11 mouse cellular contexts compared by ENCODE assay signal in the genomic region with DNA sequence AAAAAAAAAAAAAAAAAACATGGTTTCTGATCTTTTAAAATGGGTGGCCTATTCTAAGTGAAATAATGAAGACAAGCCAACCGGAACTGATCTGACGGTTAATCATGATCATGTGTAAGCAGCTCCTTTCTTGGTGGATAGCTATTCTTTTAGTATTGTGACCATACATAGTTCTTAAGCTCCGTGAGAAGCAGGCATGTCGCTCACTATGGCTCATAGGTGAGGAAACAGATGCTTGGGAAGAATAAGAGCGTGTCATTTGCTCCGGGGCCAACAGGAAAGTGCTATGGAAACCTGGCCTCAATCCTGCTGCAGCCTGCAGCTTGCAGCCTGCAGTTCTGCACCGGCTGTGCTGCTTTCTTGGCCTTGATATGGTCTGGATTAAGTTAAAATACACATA. TPM values are rescaled to one million over a fixed set of nuclear protein-coding genes. Genes with fewer than 3 reads are reported as not detected.
A peak's percentile ranks its signal among the peaks of the same experiment; 100 is the strongest.
DNase-seq lines count a peak whose midpoint lies in the region; ATAC-seq lines count a peak whose summit lies in the region.
"Had no signal": no experiment of that assay in that cellular context is flagged by ENCODE, and none has a peak within 500 bp of the region (broad histone marks: within the 10 kb centered on the region; RNA-seq: fewer than 3 reads in every experiment).

No protein-coding gene starts in this region.

- H3K9ac ChIP-seq in kidney, embryonic 14.5 days (ENCODE audit: low read depth, low read length) = no peak overlapping the region
- H3K9ac ChIP-seq in forebrain, embryonic 13.5 days = no peak overlapping the region
- H3K9ac ChIP-seq: stomach, embryonic 15.5 days had no signal

- H3K27me3 ChIP-seq in kidney, embryonic 14.5 days (ENCODE audit: control insufficient read depth, insufficient read depth, low read length) = no peaks in the 10 kb centered on the region
- no peaks in the 10 kb centered on the region for H3K27me3 ChIP-seq in forebrain, embryonic 13.5 days
- H3K27me3 ChIP-seq: stomach, embryonic 15.5 days had no signal

- no peaks in the 10 kb centered on the region for H3K36me3 ChIP-seq in kidney, embryonic 14.5 days (ENCODE audit: control insufficient read depth, insufficient read depth, low read length)
- H3K36me3 ChIP-seq in forebrain, embryonic 13.5 days (ENCODE audit: poor library complexity, severe bottlenecking) = no peaks in the 10 kb centered on the region
- H3K36me3 ChIP-seq: stomach, embryonic 15.5 days had no signal

- H3K4me1 ChIP-seq in kidney, embryonic 14.5 days (ENCODE audit: control insufficient read depth, insufficient read depth, low read length) = peaks cover 9% of the 10 kb centered on the region; the same call in 1 of the 2 replicates
- peaks cover 22% of the 10 kb centered on the region; the same call in 1 of the 2 replicates for H3K4me1 ChIP-seq in forebrain, embryonic 13.5 days

- H3K27ac ChIP-seq in kidney, embryonic 14.5 days (ENCODE audit: low read depth, low read length) = no peak overlapping the region
- no peak overlapping the region for H3K27ac ChIP-seq in forebrain, embryonic 13.5 days

- H3K9me3 ChIP-seq in kidney, embryonic 14.5 days (ENCODE audit: control insufficient read depth, low read length) = no peaks in the 10 kb centered on the region
- H3K9me3 ChIP-seq in forebrain, embryonic 13.5 days (replicated peaks) = no peaks in the 10 kb centered on the region
- H3K9me3 ChIP-seq: stomach, embryonic 15.5 days had no signal

- DNase-seq in kidney, postnatal 10 days = peak; percentile 27
- DNase-seq in MN1 (ENCODE audit: low spot score) = peak; percentile 28
- DNase-seq in gastrocnemius, adult 8-10 months (ENCODE audit: low spot score in 2 of 2) = no peak
- DNase-seq in ovary, postnatal 14 days (ENCODE audit: low spot score) = no peak
- DNase-seq: kidney, adult 18-20 months; lung, postnatal 36 days had no signal

- no peak overlapping the region for H3K4me3 ChIP-seq in kidney, embryonic 14.5 days (ENCODE audit: low read length)
- no peak overlapping the region for H3K4me3 ChIP-seq in forebrain, embryonic 13.5 days
- H3K4me3 ChIP-seq: stomach, embryonic 15.5 days had no signal

- no peak for ATAC-seq in kidney, embryonic 14.5 days (ENCODE audit: low FRiP score, low TSS enrichment)
- ATAC-seq in CD4-positive, CD25-positive, alpha-beta regulatory T cell, adult 4 months = peak; percentile 16
- peak; percentile 78 for ATAC-seq in forebrain, embryonic 13.5 days
- ATAC-seq in monocyte, adult 5-6 weeks (replicated peaks; ENCODE audit: insufficient number of reproducible peaks, low FRiP score, low TSS enrichment, poor library complexity, severe bottlenecking) = no peak

- H3K4me2 ChIP-seq in kidney, embryonic 14.5 days (replicated peaks; ENCODE audit: low read depth, low read length) = no peak overlapping the region
- no peak overlapping the region for H3K4me2 ChIP-seq in forebrain, embryonic 13.5 days
- H3K4me2 ChIP-seq: stomach, embryonic 15.5 days had no signal

- WGBS in kidney, embryonic 14.5 days = 74% methylated on average over 7 of the region's 7 CpGs
- WGBS in forebrain, embryonic 13.5 days = 8% methylated on average over 7 of the region's 7 CpGs

RNA-seq across cellular contexts. Expression of a gene that starts 40.7 kb away (rescaled TPM):
- polyA plus RNA-seq in kidney, embryonic 14.5 days (2014; fragmentation: Nextera tagmentation; extraction: Ambion mirVana) = 79.6 and 117 TPM in 2 replicates
- 1,000 to 10,000 TPM in 1 of 2 experiments, 100 to 1,000 TPM in 1; 862 to 1,011 TPM for polyA plus RNA-seq in CD4-positive, CD25-positive, alpha-beta regulatory T cell, adult 4 months (2017; shearing (Covaris generic))
- polyA plus RNA-seq in forebrain, embryonic 13.5 days (2015; fragmentation: Nextera tagmentation; extraction: Ambion mirVana) = 38.8 and 39.9 TPM in 2 replicates
- total RNA-seq in monocyte, adult 5-6 weeks (2017) = 804 to 1,126 TPM (median 952 TPM) in 3 replicates
- 100 to 1,000 TPM; 579 to 697 (median 625) TPM for total RNA-seq in gastrocnemius, adult 8-10 months (2022)

Comparison
In these comparisons a context has a peak if more than half of its experiments do, and no peak if none do; other contexts are left out.
1. DNase-seq: peak in kidney, postnatal 10 days (single experiment) and MN1 (single experiment); none in gastrocnemius, adult 8-10 months (0 of 2) and ovary, postnatal 14 days (single experiment).
2. ATAC-seq: peak in CD4-positive, CD25-positive, alpha-beta regulatory T cell, adult 4 months (single experiment) and forebrain, embryonic 13.5 days (single experiment); none in kidney, embryonic 14.5 days (single experiment) and monocyte, adult 5-6 weeks (single experiment).